Mouse (Mus musculus) CH12.LX (cell line): ENCODE data around the gene Frmd4a. TPM values are rescaled to one million over a fixed set of nuclear protein-coding genes. Genes with fewer than 3 reads are reported as not detected.

ENCODE experiments used
- DNase-seq: peaks from one replicate; pipeline ENCODE4 v3.0.0-alpha.2; 2013; ENCODE audit errors: extremely low read depth
- H3K27ac ChIP-seq: 2 replicates; pipeline ENCODE4 v1.5.1; 2012; ENCODE audit warnings: low read depth, mild to moderate bottlenecking, control low read depth, moderate library complexity; ENCODE audit not compliant: insufficient read depth
- H3K27me3 ChIP-seq: replicated peaks from 2 replicates; pipeline ENCODE3; 2012; ENCODE audit warnings: inconsistent platforms
- H3K36me3 ChIP-seq, 2 experiments: replicated peaks in 1 of 2; 2 replicates each; pipeline versions ENCODE3 to v1.6.1; 2012; ENCODE audit warnings: inconsistent platforms in 1 of 2, low read length in 1 of 2, mild to moderate bottlenecking in 1 of 2, mixed read lengths in 1 of 2, moderate library complexity in 1 of 2; ENCODE audit not compliant: control insufficient read depth in 1 of 2, insufficient read depth in 1 of 2
- H3K4me1 ChIP-seq, 2 experiments: 2 replicates each; pipeline ENCODE4 v1.6.1; 2012; ENCODE audit warnings: inconsistent platforms in 1 of 2, moderate library complexity in 1 of 2; ENCODE audit not compliant: insufficient read depth in 2 of 2, control insufficient read depth in 1 of 2
- H3K4me2 ChIP-seq: 2 replicates; pipeline ENCODE4 v1.6.1; 2012; ENCODE audit warnings: low read depth, mild to moderate bottlenecking, control low read depth; ENCODE audit not compliant: poor library complexity, insufficient read depth, severe bottlenecking
- H3K4me3 ChIP-seq, 3 experiments: fragments of 150-350 bp in 1 of 3; sonication (generic) in 1 of 3; replicated peaks in 1 of 3; 2 replicates each; pipeline versions ENCODE3 to v1.5.1; 2011 to 2012; ENCODE audit warnings: low read depth in 2 of 3, low read length in 2 of 3, mild to moderate bottlenecking in 2 of 3, moderate library complexity in 2 of 3, control low read depth in 1 of 3, improper control_type of control experiment in 1 of 3, inconsistent platforms in 1 of 3, mixed read lengths in 1 of 3; ENCODE audit not compliant: poor library complexity in 1 of 3
- H3K79me2 ChIP-seq: replicated peaks from 2 replicates; pipeline ENCODE4 v1.6.1; 2012; ENCODE audit warnings: mild to moderate bottlenecking, moderate library complexity; ENCODE audit not compliant: control insufficient read depth, poor library complexity, insufficient read depth, severe bottlenecking; ENCODE audit errors: extremely low read depth
- H3K9ac ChIP-seq: 2 replicates; pipeline ENCODE4 v1.6.1; 2012; ENCODE audit warnings: low read depth, mild to moderate bottlenecking, control low read depth, moderate library complexity; ENCODE audit not compliant: insufficient read depth
- H3K9me3 ChIP-seq: replicated peaks from 2 replicates; pipeline ENCODE3; 2012; ENCODE audit warnings: low read length, inconsistent platforms, mixed read lengths
- BHLHE40 ChIP-seq: IDR thresholded peaks from 2 replicates; pipeline ENCODE4 v1.6.1; 2011; ENCODE audit warnings: mild to moderate bottlenecking, low read depth, low read length, improper control_type of control experiment
- CHD1 ChIP-seq: IDR thresholded peaks from 2 replicates; pipeline ENCODE4 v1.6.1; 2012; ENCODE audit warnings: low read depth, low read length, improper control_type of control experiment, inconsistent platforms
- CTCF ChIP-seq, 2 experiments: IDR thresholded peaks in 1 of 2; conservative IDR thresholded peaks in 1 of 2; 2 replicates each; pipeline ENCODE4 v1.5.1; 2011 to 2012; ENCODE audit warnings: low read depth in 2 of 2, low read length in 2 of 2, improper control_type of control experiment in 1 of 2, inconsistent platforms in 1 of 2, mild to moderate bottlenecking in 1 of 2, moderate library complexity in 1 of 2
- ELF1 ChIP-seq: IDR thresholded peaks from 2 replicates; pipeline ENCODE4 v1.6.1; 2014; ENCODE audit warnings: low read depth, mild to moderate bottlenecking, inconsistent platforms, low read length, improper control_type of control experiment
- EP300 ChIP-seq: IDR thresholded peaks from 2 replicates; pipeline ENCODE4 v1.6.1; 2011; ENCODE audit warnings: low read length, improper control_type of control experiment
- GABPA ChIP-seq: IDR thresholded peaks from 2 replicates; pipeline ENCODE4 v1.6.1; 2012; ENCODE audit warnings: low read depth, low read length, improper control_type of control experiment, inconsistent platforms; ENCODE audit not compliant: insufficient replicate concordance
- MAZ ChIP-seq: IDR thresholded peaks from 2 replicates; pipeline ENCODE4 v1.6.1; 2012; ENCODE audit warnings: low read depth, mild to moderate bottlenecking, inconsistent platforms, low read length, improper control_type of control experiment, moderate library complexity
- MYC ChIP-seq: IDR thresholded peaks from 2 replicates; pipeline ENCODE4 v1.6.1; 2011; ENCODE audit warnings: low read depth, mild to moderate bottlenecking, improper control_type of control experiment, low read length
- NELFE ChIP-seq: IDR thresholded peaks from 2 replicates; pipeline ENCODE4 v1.6.1; 2011; ENCODE audit warnings: low read depth, low read length, improper control_type of control experiment
- NRF1 ChIP-seq: IDR thresholded peaks from 2 replicates; pipeline ENCODE4 v1.6.1; 2014; ENCODE audit warnings: low read depth, mild to moderate bottlenecking, inconsistent platforms, low read length, improper control_type of control experiment, moderate library complexity
- PAX5 ChIP-seq: IDR thresholded peaks from 2 replicates; pipeline ENCODE4 v1.6.1; 2012; ENCODE audit warnings: low read length, inconsistent platforms, mixed read lengths
- POLR2AphosphoS2 ChIP-seq: IDR thresholded peaks from 2 replicates; pipeline ENCODE4 v1.6.1; 2011; ENCODE audit warnings: low read depth, low read length, improper control_type of control experiment
- RCOR1 ChIP-seq: conservative IDR thresholded peaks from 2 replicates; pipeline ENCODE4 v1.6.1; 2012; ENCODE audit warnings: low read depth, mild to moderate bottlenecking, inconsistent platforms, low read length, improper control_type of control experiment
- SMC3 ChIP-seq: IDR thresholded peaks from 2 replicates; pipeline ENCODE4 v1.6.1; 2011; ENCODE audit warnings: low read depth, low read length, improper control_type of control experiment
- TCF12 ChIP-seq: IDR thresholded peaks from 2 replicates; pipeline ENCODE4 v1.6.1; 2014; ENCODE audit warnings: low read depth, mild to moderate bottlenecking, inconsistent platforms, low read length, improper control_type of control experiment
- USF1 ChIP-seq: IDR thresholded peaks from 2 replicates; pipeline ENCODE4 v1.6.1; 2014; ENCODE audit warnings: low read depth, mild to moderate bottlenecking, inconsistent platforms, low read length, improper control_type of control experiment
- USF2 ChIP-seq: conservative IDR thresholded peaks from 2 replicates; pipeline ENCODE4 v1.6.1; 2011; ENCODE audit warnings: low read depth, low read length, improper control_type of control experiment
- ZKSCAN1 ChIP-seq: IDR thresholded peaks from 2 replicates; pipeline ENCODE4 v1.6.1; 2012; ENCODE audit warnings: low read depth, inconsistent platforms, low read length, improper control_type of control experiment, borderline replicate concordance
- ZMIZ1 ChIP-seq: IDR thresholded peaks from 2 replicates; pipeline ENCODE4 v1.6.1; 2012; ENCODE audit warnings: low read depth, mild to moderate bottlenecking, inconsistent platforms, low read length, improper control_type of control experiment
- ZNF384 ChIP-seq: IDR thresholded peaks from 2 replicates; pipeline ENCODE4 v1.6.1; 2012; ENCODE audit warnings: low read depth, low read length, improper control_type of control experiment, inconsistent platforms
- dilution Hi-C: fragments of 300-500 bp; cut with MboI; formaldehyde crosslinking; loops from 2 replicates; pipeline ENCODE4 v1.14.3; 2020; ENCODE audit warnings: low sequenced_read_pairs; ENCODE audit not compliant: extremely low pct_unique_long_range_greater_than_20kb, extremely low pct_ligation_motif_present
- in situ Hi-C: fragments of 300-500 bp; cut with MboI; formaldehyde crosslinking; loops from 3 replicates; pipeline ENCODE4 v1.14.3; 2019; ENCODE audit warnings: low sequenced_read_pairs, low pct_ligation_motif_present, low pct_unique_long_range_greater_than_20kb, mixed read lengths
- polyA plus RNA-seq: library from polyadenylated mRNA; unstranded; fragments of >175 nt; gene quantifications from 2 replicates; pipeline ENCODE4 v1.2.1, GENCODE M21; 2012; ENCODE audit warnings: low read depth; ENCODE audit not compliant: insufficient read length
- total RNA-seq, 2 experiments: library from RNA; depleted of rRNA; stranded (reverse); fragments of 300-350 nt in 1 of 2; fragments of >200 nt in 1 of 2; gene quantifications; 2 replicates each; pipeline ENCODE4 v1.2.3; 2012 to 2014

Frmd4a gene
- total and polyA plus RNA-seq, 3 experiments: 0.13 to 2.0 (median 0.32) TPM

- dilution Hi-C loops: no loop called here
- H3K4me2 ChIP-seq: no peak overlapping the region
- TF ChIP-seq BHLHE40: no peak
- no peak for TF ChIP-seq MYC
- no peak for TF ChIP-seq CTCF (conservative IDR thresholded peaks at IDR 0.05 in 1 of 2, IDR thresholded peaks at IDR 0.05 in 1 of 2; ENCODE audit: low read depth in 2 of 2, low read length in 2 of 2)
- TF ChIP-seq RCOR1: no peak
- no peak for TF ChIP-seq ELF1
- no peak for TF ChIP-seq USF2
- TF ChIP-seq NRF1: no peak
- TF ChIP-seq POLR2AphosphoS2: no peak
- TF ChIP-seq EP300: no peak
- TF ChIP-seq TCF12: no peak
- no peak for TF ChIP-seq ZKSCAN1
- no peak for TF ChIP-seq NELFE
- TF ChIP-seq PAX5: no peak
- H3K9ac ChIP-seq: no peak overlapping the region
- H3K4me3 ChIP-seq: no peak overlapping the region
- peak; percentile 1 for DNase-seq
- H3K4me1 ChIP-seq: peaks cover 0 to 10% of the 10 kb centered on the region in 2 experiments; a peak in 2 of 4 replicates
- H3K27me3 ChIP-seq: no peaks in the 10 kb centered on the region
- no peaks in the 10 kb centered on the region for H3K79me2 ChIP-seq
- in situ Hi-C loops: no loop called here
- H3K9me3 ChIP-seq: no peaks in the 10 kb centered on the region
- H3K36me3 ChIP-seq: no peaks in the 10 kb centered on the region
- H3K27ac ChIP-seq: no peak overlapping the region
Observed at GRCm38 (mm10) chr2:4346232-4346631, 328.7 kb downstream of the Frmd4a start.

GRCm38 (mm10) chr2:4346953-4347352 is 329.4 kb downstream of the Frmd4a start:
- no peak for DNase-seq
- no peak overlapping the region for H3K27ac ChIP-seq
- no peaks in the 10 kb centered on the region for H3K79me2 ChIP-seq
- no peak overlapping the region for H3K4me2 ChIP-seq
- in situ Hi-C loops: no loop called here
- TF ChIP-seq MAZ (no peak), SMC3 (no peak), ZNF384 (no peak), GABPA (no peak), USF1 (no peak), CTCF (conservative IDR thresholded peaks at IDR 0.05 in 1 of 2, IDR thresholded peaks at IDR 0.05 in 1 of 2; ENCODE audit: low read depth in 2 of 2, low read length in 2 of 2) (no peak), EP300 (no peak), PAX5 (no peak), NELFE (no peak), ZMIZ1 (no peak), ZKSCAN1 (no peak), BHLHE40 (no peak), CHD1 (no peak)
- H3K27me3 ChIP-seq: no peaks in the 10 kb centered on the region
- peaks cover 0 to 10% of the 10 kb centered on the region in 2 experiments; a peak in 2 of 4 replicates for H3K4me1 ChIP-seq
- dilution Hi-C loops: no loop called here
- no peaks in the 10 kb centered on the region for H3K9me3 ChIP-seq
- no peak overlapping the region for H3K9ac ChIP-seq
- no peaks in the 10 kb centered on the region for H3K36me3 ChIP-seq
- no peak overlapping the region for H3K4me3 ChIP-seq
